Mouse (Mus musculus): Measurements from ENCODE around the gene Macc1. TPM values are rescaled to one million over a fixed set of nuclear protein-coding genes. Genes with fewer than 3 reads are reported as not detected.

The Macc1 gene
- polyA plus RNA-seq, 1 experiment from 2014 or later = 3.4 TPM

Other genes starting within 250 kb of the Macc1 start
- gene Itgb8, start 75.5 kb upstream of the Macc1 start, polyA plus RNA-seq (2015; fragmentation: Nextera tagmentation; extraction: Ambion mirVana) = 3.6 and 3.7 TPM in 2 replicates

Data from embryonic facial prominence, embryonic 15.5 days (tissue).